Mouse (Mus musculus): ENCODE results near the gene Qsox1. TPM values are rescaled to one million over a fixed set of nuclear protein-coding genes. Genes with fewer than 3 reads are reported as not detected.

The Qsox1 gene
- total RNA-seq (2012; rRNA removed) = 8.4 TPM in 2 replicates
- polyA plus RNA-seq (2012; ENCODE audit: insufficient read depth in 1 of 2, insufficient read length in 2 of 2, low read depth in 1 of 2, low replicate concordance in 2 of 2, missing spikeins in 1 of 2) = 10 to 100 TPM in 1 of 2 experiments, not detected in 1; 17.1 TPM

- peaks cover 0 to 26% of the 10 kb centered on the region in 2 experiments; a peak in 2 of 4 replicates for H3K36me3 ChIP-seq (ENCODE audit: control insufficient read depth in 1 of 2, insufficient read depth in 2 of 2, low read length in 2 of 2)
- H3K27ac ChIP-seq (ENCODE audit: control insufficient read depth, low read depth, low read length) = peak within 1 kb of the TSS; percentile 56
- H3K9me3 ChIP-seq (replicated peaks; ENCODE audit: insufficient read depth, low read length) = no peaks in the 10 kb centered on the region
- H3K9ac ChIP-seq (ENCODE audit: control insufficient read depth, low read depth, low read length, poor library complexity, severe bottlenecking) = peak within 1 kb of the TSS; percentile 82
- H3K27me3 ChIP-seq (ENCODE audit: control insufficient read depth in 1 of 2, insufficient read depth in 2 of 2, low read length in 2 of 2) = no peaks in the 10 kb centered on the region
- H3K4me3 ChIP-seq (ENCODE audit: control insufficient read depth in 1 of 2, insufficient read depth in 1 of 2, low read depth in 2 of 2, low read length in 2 of 2) = peak within 1 kb of the TSS; percentile 95 to 99
- peaks cover 8 to 33% of the 10 kb centered on the region in 2 experiments for H3K4me1 ChIP-seq (ENCODE audit: control insufficient read depth in 1 of 2, insufficient read depth in 2 of 2, low read length in 2 of 2)
- peak; percentile 91 for DNase-seq (ENCODE audit: low read depth, low spot score)
- H3K79me2 ChIP-seq (ENCODE audit: control insufficient read depth, insufficient read depth, low read length, poor library complexity) = peaks cover 5% of the 10 kb centered on the region
- no peak for TF ChIP-seq RAD21 (IDR thresholded peaks at IDR 0.05; ENCODE audit: low read depth, low read length)
- TF ChIP-seq MAZ (IDR thresholded peaks at IDR 0.05; ENCODE audit: low read depth, low read length) = no peak
- no peak for TF ChIP-seq CHD2 (IDR thresholded peaks at IDR 0.05; ENCODE audit: low read length)
- 0 out of 2 replicates have a peak, but pooled peaks have one; percentile 27 for TF ChIP-seq MAX (IDR thresholded peaks at IDR 0.05; ENCODE audit: low read length)
- no peak for TF ChIP-seq CHD1 (IDR thresholded peaks at IDR 0.05; ENCODE audit: low read depth, low read length)
- TF ChIP-seq MEF2A (IDR thresholded peaks at IDR 0.05; ENCODE audit: extremely low read depth, insufficient replicate concordance, low read depth, low read length, poor library complexity, severe bottlenecking) = no peak
- no peak for TF ChIP-seq MYC (IDR thresholded peaks at IDR 0.05; ENCODE audit: low read depth, low read length)
- TF ChIP-seq ZKSCAN1 (IDR thresholded peaks at IDR 0.05; ENCODE audit: low read depth, low read length) = no peak
- TF ChIP-seq ZNF384 (IDR thresholded peaks at IDR 0.05; ENCODE audit: low read depth, low read length) = no peak
- no peak for TF ChIP-seq ZC3H11A (IDR thresholded peaks at IDR 0.05; ENCODE audit: low read depth, low read length)
- no peak for TF ChIP-seq JUND (IDR thresholded peaks at IDR 0.05; ENCODE audit: low read depth, low read length)
- TF ChIP-seq USF1 (IDR thresholded peaks at IDR 0.05; ENCODE audit: low read depth, low read length) = no peak
- peak; percentile 24; the same call in 1 of the 2 replicates for TF ChIP-seq NRF1 (IDR thresholded peaks at IDR 0.05; ENCODE audit: insufficient read depth, low read depth, low read length, poor library complexity, severe bottlenecking)
- no peak for TF ChIP-seq RCOR1 (IDR thresholded peaks at IDR 0.05; ENCODE audit: low read depth, low read length)
- TF ChIP-seq SMC3 (IDR thresholded peaks at IDR 0.05; ENCODE audit: low read depth, low read length) = no peak
- TF ChIP-seq POLR2AphosphoS2 (IDR thresholded peaks at IDR 0.05; ENCODE audit: low read length) = peak; percentile 38; the same call in 1 of the 2 replicates
- TF ChIP-seq ELF1 (IDR thresholded peaks at IDR 0.05; ENCODE audit: low read depth, low read length) = peak; percentile 47; the same call in 1 of the 2 replicates
- TF ChIP-seq SIN3A (IDR thresholded peaks at IDR 0.05; ENCODE audit: low read length) = no peak; the same call in 1 of the 2 replicates
- TF ChIP-seq CTCF (IDR thresholded peaks at IDR 0.05 in 2 of 3, conservative IDR thresholded peaks at IDR 0.05 in 1 of 3; ENCODE audit: control insufficient read depth in 1 of 3, insufficient read depth in 1 of 3, low read depth in 2 of 3, low read length in 3 of 3, poor library complexity in 1 of 3, severe bottlenecking in 1 of 3) = no peak
- TF ChIP-seq EP300 (IDR thresholded peaks at IDR 0.05; ENCODE audit: low read depth in 1 of 2, low read length in 2 of 2) = no peak; a peak in 1 of 4 replicates
- peak; percentile 72 for TF ChIP-seq ZMIZ1 (IDR thresholded peaks at IDR 0.05; ENCODE audit: low read depth, low read length)
- no peak for TF ChIP-seq USF2 (IDR thresholded peaks at IDR 0.05; ENCODE audit: borderline replicate concordance in 1 of 2, insufficient read depth in 1 of 2, low read depth in 1 of 2, low read length in 2 of 2)
- no peak for TF ChIP-seq TAL1 (IDR thresholded peaks at IDR 0.05; ENCODE audit: low read length)
- TF ChIP-seq TCF12 (IDR thresholded peaks at IDR 0.05; ENCODE audit: low read depth, low read length) = peak; percentile 52
- TF ChIP-seq TBP (IDR thresholded peaks at IDR 0.05; ENCODE audit: low read depth, low read length) = peak; percentile 56; the same call in 1 of the 2 replicates
- TF ChIP-seq MXI1 (IDR thresholded peaks at IDR 0.05; ENCODE audit: low read depth, low read length) = peak; percentile 25; the same call in 1 of the 2 replicates
- TF ChIP-seq HCFC1 (IDR thresholded peaks at IDR 0.05; ENCODE audit: low read depth, low read length) = peak; percentile 58
- TF ChIP-seq MYB (IDR thresholded peaks at IDR 0.05; ENCODE audit: low read depth, low read length) = peak; percentile 85
- no peak for TF ChIP-seq BHLHE40 (IDR thresholded peaks at IDR 0.05; ENCODE audit: borderline replicate concordance, low read depth, low read length)
- TF ChIP-seq KAT2A (conservative IDR thresholded peaks at IDR 0.05; ENCODE audit: low read depth, low read length) = no peak
- no peak for TF ChIP-seq E2F4 (IDR thresholded peaks at IDR 0.05; ENCODE audit: borderline replicate concordance, low read depth, low read length)
- no peak for TF ChIP-seq UBTF (IDR thresholded peaks at IDR 0.05; ENCODE audit: borderline replicate concordance, insufficient read depth, low read depth, low read length)
- peak; percentile 50 to 80 for TF ChIP-seq POLR2A (IDR thresholded peaks at IDR 0.05; ENCODE audit: control insufficient read depth in 1 of 2, insufficient read depth in 1 of 2, low read depth in 1 of 2, low read length in 2 of 2, poor library complexity in 1 of 2)
- TF ChIP-seq POLR2AphosphoS5 (IDR thresholded peaks at IDR 0.05; ENCODE audit: borderline replicate concordance, low read depth, low read length) = no peak
Observed at GRCm38 (mm10) chr1:155812581-155813499, at the start of gene Qsox1. Qsox1 (minus strand) TSS chr1:155812889.
